Mouse (Mus musculus): ENCODE results near the gene H2-Q10.
"Not testable (repeated sequence)": the region's sequence is repeated elsewhere in the genome, so short reads cannot be mapped to it uniquely, and the experiment has no call there.

GRCm38 (mm10) chr17:35420206-35420810, 49.6 kb upstream of the H2-Q10 start:
- TF ChIP-seq POLR2A (IDR thresholded peaks at IDR 0.05; ENCODE audit: insufficient read depth, low read length); EP300 (IDR thresholded peaks at IDR 0.05; ENCODE audit: insufficient read depth, low read depth, low read length): not testable (repeated sequence)

Measured in ES-Bruce4 (cell line).